Mouse (Mus musculus) forebrain, embryonic 10.5 days (tissue): ENCODE data around the gene Ovca2. TPM values are rescaled to one million over a fixed set of nuclear protein-coding genes. Genes with fewer than 3 reads are reported as not detected.

Source experiments
- microRNA counts: library from miRNA; unstranded; fragments of <30 nt; microRNA quantifications from one replicate; lab custom pipeline; 2017
- microRNA-seq: library from miRNA; unstranded; fragments of <30 nt; microRNA quantifications from one replicate; pipeline ENCODE4, GENCODE M21; 2017
- polyA plus RNA-seq: library from polyadenylated mRNA; unstranded; fragments of >200 nt; fragmentation: Nextera tagmentation; extraction: Ambion mirVana; gene quantifications from 2 replicates; pipeline ENCODE4 v1.2.1, GENCODE M21; 2016

Ovca2 gene
- polyA plus RNA-seq, 1 experiment from 2014 or later: 33.6 TPM

MicroRNA genes within 50 kb of the gene (microRNA counts, 519-probe panel; counts per million panel counts)
- microRNA mmu-miR-132 (lab: Ali Mortazavi, UCI): 1,376 counts per million, percentile 66 among the panel's probes with 10 or more counts
- 341 counts per million, percentile 65 among the panel's probes with 10 or more counts for microRNA mmu-miR-212 (lab: Ali Mortazavi, UCI)

Small RNAs within 50 kb of the gene (microRNA-seq; reads per million reads assigned to microRNA genes)
- 95.5 reads per million, percentile 47 among the genes with 10 or more reads in this experiment for gene Mir132
- gene Mir212: 18.6 reads per million, percentile 30 among the genes with 10 or more reads in this experiment

Other genes with a start within 250 kb of the Ovca2 start
- 0.12 and 0.21 TPM in 2 replicates for gene Hic1, start 9.3 kb downstream of the Ovca2 start, polyA plus RNA-seq
- gene Dph1, start 12.4 kb upstream of the Ovca2 start, polyA plus RNA-seq: 29.5 TPM in 2 replicates
- 1.1 and 1.3 TPM in 2 replicates for gene Rtn4rl1, start 14.9 kb upstream of the Ovca2 start, polyA plus RNA-seq
- gene Rpa1, start 169.5 kb upstream of the Ovca2 start, polyA plus RNA-seq: 194 and 213 TPM in 2 replicates
- gene Smyd4, start 169.6 kb upstream of the Ovca2 start, polyA plus RNA-seq: 18.5 and 20.4 TPM in 2 replicates
- 105 and 108 TPM in 2 replicates for gene Serpinf1, start 243.9 kb upstream of the Ovca2 start, polyA plus RNA-seq